Mouse (Mus musculus) bone marrow, adult 2 months (tissue): ENCODE results near the gene Map3k10. TPM values are rescaled to one million over a fixed set of nuclear protein-coding genes. Genes with fewer than 3 reads are reported as not detected.

Experiments used
- H3K27ac ChIP-seq: fragments of 200-500 bp; 2 replicates; pipeline ENCODE4 v1.5.1; 2012; ENCODE audit warnings: low read depth, mild to moderate bottlenecking, control low read depth, inconsistent platforms, low read length; ENCODE audit not compliant: control insufficient read depth, poor library complexity, insufficient read depth
- H3K4me1 ChIP-seq: fragments of 200-500 bp; 2 replicates; pipeline ENCODE4 v1.6.1; 2011; ENCODE audit warnings: low read length; ENCODE audit not compliant: control insufficient read depth, insufficient read depth
- H3K4me3 ChIP-seq: fragments of 200-500 bp; replicated peaks from 2 replicates; pipeline ENCODE3; 2011; ENCODE audit warnings: mild to moderate bottlenecking, low read depth, low read length, control low read depth; ENCODE audit not compliant: control insufficient read depth
- CTCF ChIP-seq: fragments of 200-500 bp; IDR thresholded peaks from 2 replicates; pipeline ENCODE4 v1.5.1; 2011; ENCODE audit warnings: low read length, control low read depth; ENCODE audit not compliant: control insufficient read depth, insufficient read depth
- POLR2A ChIP-seq: fragments of 200-500 bp; IDR thresholded peaks from 2 replicates; pipeline ENCODE4 v1.6.1; 2011; ENCODE audit warnings: low read depth, mild to moderate bottlenecking, control low read depth, low read length, borderline replicate concordance; ENCODE audit not compliant: control insufficient read depth
- WGBS: fragments of 180-500 bp; shearing (Covaris S2); methylation state at CpG from one replicate; pipeline ENCODE4 v1.1.7; 2018; 5-methylcytosine and 5-hydroxymethylcytosine counted together
- polyA plus RNA-seq: library from polyadenylated mRNA; stranded (reverse); fragments of >200 nt; gene quantifications from 2 replicates; pipeline ENCODE4 v1.2.4, GENCODE M21; 2011; ENCODE audit warnings: low replicate concordance; ENCODE audit not compliant: missing spikeins, insufficient read depth, insufficient read length

Gene Map3k10
- polyA plus RNA-seq, 1 experiment: 6.5 TPM

- no peaks in the 10 kb centered on the region for H3K4me1 ChIP-seq
- H3K4me3 ChIP-seq: no peak overlapping the region
- TF ChIP-seq CTCF: no peak
- no peak for TF ChIP-seq POLR2A
- no peak overlapping the region for H3K27ac ChIP-seq
- WGBS: 94% methylated on average over 6 of the region's 6 CpGs
Measured at GRCm38 (mm10) chr7:27628190-27628589, 46.2 kb downstream of the Map3k10 start.

- no peak for TF ChIP-seq POLR2A
- TF ChIP-seq CTCF: no peak
- WGBS: 90% methylated on average over 7 of the region's 7 CpGs
- Histone ChIP-seq H3K4me3 (no peak overlapping the region), H3K27ac (no peak overlapping the region), H3K4me1 (no peaks in the 10 kb centered on the region)
Measured at GRCm38 (mm10) chr7:27627707-27628106, 46.7 kb downstream of the Map3k10 start.

GRCm38 (mm10) chr7:27624967-27625366, 49.4 kb downstream of the Map3k10 start:
- no peak overlapping the region for H3K4me3 ChIP-seq
- H3K27ac ChIP-seq: no peak overlapping the region
- no peaks in the 10 kb centered on the region for H3K4me1 ChIP-seq
- TF ChIP-seq POLR2A: no peak
- TF ChIP-seq CTCF: no peak

GRCm38 (mm10) chr7:27622234-27622633, 52.2 kb downstream of the Map3k10 start:
- TF ChIP-seq POLR2A (no peak), CTCF (no peak)
- Histone ChIP-seq H3K27ac (no peak overlapping the region), H3K4me3 (no peak overlapping the region), H3K4me1 (no peaks in the 10 kb centered on the region)
- 79% methylated on average over 1 of the region's 1 CpGs for WGBS

- WGBS: 83% methylated on average over 6 of the region's 6 CpGs
- no peak for TF ChIP-seq POLR2A
- no peak for TF ChIP-seq CTCF
Measured at GRCm38 (mm10) chr7:27621028-27621427, 53.4 kb downstream of the Map3k10 start.

GRCm38 (mm10) chr7:27613751-27614499, 60.5 kb downstream of the Map3k10 start:
- TF ChIP-seq POLR2A (no peak), CTCF (no peak)
- H3K4me3 ChIP-seq: no peak overlapping the region
- 85% methylated on average over 8 of the region's 8 CpGs for WGBS
- H3K27ac ChIP-seq: no peak overlapping the region
- no peaks in the 10 kb centered on the region; the same call in 1 of the 2 replicates for H3K4me1 ChIP-seq

More at GRCm38 (mm10) chr7:27621028-27621427, 53.4 kb downstream of the Map3k10 start:
- H3K4me3 ChIP-seq: no peak overlapping the region
- H3K27ac ChIP-seq: no peak overlapping the region
- no peaks in the 10 kb centered on the region for H3K4me1 ChIP-seq

- H3K4me3 ChIP-seq: no peak overlapping the region
- 71% methylated on average over 4 of the region's 4 CpGs for WGBS
- no peak for TF ChIP-seq POLR2A
- no peak for TF ChIP-seq CTCF
- H3K27ac ChIP-seq: no peak overlapping the region
- no peaks in the 10 kb centered on the region; the same call in none of the 2 replicates for H3K4me1 ChIP-seq
Measured at GRCm38 (mm10) chr7:27612940-27613339, 61.5 kb downstream of the Map3k10 start.

- H3K4me1 ChIP-seq: peaks cover 5% of the 10 kb centered on the region
- H3K27ac ChIP-seq: no peak overlapping the region
- no peak overlapping the region for H3K4me3 ChIP-seq
- TF ChIP-seq CTCF (no peak), POLR2A (no peak)
- 94% methylated on average over 5 of the region's 5 CpGs for WGBS
Measured at GRCm38 (mm10) chr7:27610871-27611270, 63.5 kb downstream of the Map3k10 start.
